Mouse (Mus musculus): ENCODE measurements around the gene Pik3cd.

GRCm38 (mm10) chr4:149634157-149634556, 68.2 kb downstream of the Pik3cd start:
- TF ChIP-seq POLR2A (IDR thresholded peaks at IDR 0.05; ENCODE audit: extremely low read depth, insufficient read depth, low read length) (no peak), CTCF (IDR thresholded peaks at IDR 0.05; ENCODE audit: low read depth, low read length) (no peak)
